Mouse (Mus musculus) MEL (cell line): ENCODE measurements around the gene Wasl.

Source experiments
- CTCF ChIP-seq, 3 experiments: IDR thresholded peaks in 2 of 3; conservative IDR thresholded peaks in 1 of 3; 2 replicates each; pipeline ENCODE4 v1.5.1; 2011 to 2012; ENCODE audit warnings: low read length in 3 of 3, low read depth in 2 of 3, mild to moderate bottlenecking in 2 of 3, improper control_type of control experiment in 1 of 3, inconsistent platforms in 1 of 3, mixed read lengths in 1 of 3, moderate library complexity in 1 of 3; ENCODE audit not compliant: control insufficient read depth in 1 of 3, insufficient read depth in 1 of 3, poor library complexity in 1 of 3, severe bottlenecking in 1 of 3
- EP300 ChIP-seq, 2 experiments: IDR thresholded peaks; 2 replicates each; pipeline ENCODE4 v1.6.1; 2011; ENCODE audit warnings: improper control_type of control experiment in 2 of 2, low read length in 2 of 2, low read depth in 1 of 2, mild to moderate bottlenecking in 1 of 2
- KAT2A ChIP-seq: conservative IDR thresholded peaks from 2 replicates; pipeline ENCODE4 v1.6.1; 2012; ENCODE audit warnings: low read depth, low read length, improper control_type of control experiment, inconsistent platforms
- MAFK ChIP-seq: IDR thresholded peaks from 2 replicates; pipeline ENCODE4 v1.6.1; 2011; ENCODE audit warnings: low read depth, mild to moderate bottlenecking, low read length, improper control_type of control experiment, borderline replicate concordance
- NRF1 ChIP-seq: IDR thresholded peaks from 2 replicates; pipeline ENCODE4 v1.6.1; 2014; ENCODE audit warnings: low read depth, mild to moderate bottlenecking, inconsistent platforms, low read length, improper control_type of control experiment, moderate library complexity; ENCODE audit not compliant: poor library complexity, insufficient read depth, severe bottlenecking
- POLR2AphosphoS2 ChIP-seq: IDR thresholded peaks from 2 replicates; pipeline ENCODE4 v1.6.1; 2011; ENCODE audit warnings: low read length, improper control_type of control experiment
- SMC3 ChIP-seq: IDR thresholded peaks from 2 replicates; pipeline ENCODE4 v1.6.1; 2011; ENCODE audit warnings: low read depth, low read length, improper control_type of control experiment
- USF1 ChIP-seq: IDR thresholded peaks from 2 replicates; pipeline ENCODE4 v1.6.1; 2014; ENCODE audit warnings: low read depth, mild to moderate bottlenecking, inconsistent platforms, low read length, improper control_type of control experiment, moderate library complexity
- ZC3H11A ChIP-seq: IDR thresholded peaks from 2 replicates; pipeline ENCODE4 v1.6.1; 2012; ENCODE audit warnings: low read depth, mild to moderate bottlenecking, inconsistent platforms, low read length, improper control_type of control experiment

- TF ChIP-seq NRF1, result no peak
- no peak for TF ChIP-seq EP300 (IDR thresholded peaks at IDR 0.05; ENCODE audit: low read depth in 1 of 2, low read length in 2 of 2)
- TF ChIP-seq CTCF (IDR thresholded peaks at IDR 0.05 in 2 of 3, conservative IDR thresholded peaks at IDR 0.05 in 1 of 3; ENCODE audit: control insufficient read depth in 1 of 3, insufficient read depth in 1 of 3, low read depth in 2 of 3, low read length in 3 of 3, poor library complexity in 1 of 3, severe bottlenecking in 1 of 3), result no peak
- TF ChIP-seq USF1, result no peak
- TF ChIP-seq ZC3H11A, result no peak
- no peak for TF ChIP-seq KAT2A
- TF ChIP-seq MAFK, result no peak
- TF ChIP-seq SMC3, result no peak
- TF ChIP-seq POLR2AphosphoS2, result no peak
Observed at GRCm38 (mm10) chr6:24707499-24707898, 42.7 kb upstream of the Wasl start.
